Mouse (Mus musculus) forebrain, embryonic 15.5 days (tissue): ENCODE results near the gene Pdzd2. TPM values are rescaled to one million over a fixed set of nuclear protein-coding genes. Genes with fewer than 3 reads are reported as not detected.

ENCODE experiments used
- ATAC-seq: fragments of 200-750 bp; cut with Nextera tagmentation; replicated peaks from 2 replicates; pipeline ENCODE4 v1.8.0; 2017; ENCODE audit warnings: mild to moderate bottlenecking, moderate TSS enrichment, moderate library complexity
- H3K27ac ChIP-seq: fragments of 300-500 bp; sonication (generic); replicated peaks from 2 replicates; pipeline ENCODE4 v1.5.1; 2015; ENCODE audit warnings: mild to moderate bottlenecking, inconsistent platforms
- H3K27me3 ChIP-seq: fragments of 300-500 bp; sonication (generic); 2 replicates; pipeline ENCODE4 v1.6.1; 2015; ENCODE audit warnings: inconsistent platforms
- H3K36me3 ChIP-seq: fragments of 300-500 bp; sonication (generic); 2 replicates; pipeline ENCODE4 v1.6.1; 2015; ENCODE audit warnings: mild to moderate bottlenecking, inconsistent platforms
- H3K4me1 ChIP-seq: fragments of 300-500 bp; sonication (generic); 2 replicates; pipeline ENCODE4 v1.6.1; 2015; ENCODE audit warnings: inconsistent platforms
- H3K4me2 ChIP-seq: fragments of 300-500 bp; sonication (generic); replicated peaks from 2 replicates; pipeline ENCODE4 v1.6.1; 2015; ENCODE audit warnings: mild to moderate bottlenecking, inconsistent platforms
- H3K4me3 ChIP-seq: fragments of 300-500 bp; sonication (generic); 2 replicates; pipeline ENCODE4 v1.5.1; 2015; ENCODE audit warnings: mild to moderate bottlenecking, inconsistent platforms
- H3K9ac ChIP-seq: fragments of 300-500 bp; sonication (generic); replicated peaks from 2 replicates; pipeline ENCODE4 v1.6.1; 2015; ENCODE audit warnings: mild to moderate bottlenecking, inconsistent platforms
- H3K9me3 ChIP-seq: fragments of 300-500 bp; sonication (generic); 2 replicates; pipeline ENCODE4 v1.6.1; 2016; ENCODE audit warnings: inconsistent platforms
- WGBS: fragments of 180-500 bp; shearing (Covaris S2); methylation state at CpG from one replicate; pipeline ENCODE4 v1.1.7; 2015; ENCODE audit warnings: mixed read lengths; 5-methylcytosine and 5-hydroxymethylcytosine counted together
- polyA plus RNA-seq: library from polyadenylated mRNA; unstranded; fragments of >200 nt; fragmentation: Nextera tagmentation; extraction: Ambion mirVana; gene quantifications from 2 replicates; pipeline ENCODE4 v1.2.1, GENCODE M21; 2015

Gene Pdzd2
- polyA plus RNA-seq, 1 experiment from 2014 or later = 10.3 TPM

DNA sequence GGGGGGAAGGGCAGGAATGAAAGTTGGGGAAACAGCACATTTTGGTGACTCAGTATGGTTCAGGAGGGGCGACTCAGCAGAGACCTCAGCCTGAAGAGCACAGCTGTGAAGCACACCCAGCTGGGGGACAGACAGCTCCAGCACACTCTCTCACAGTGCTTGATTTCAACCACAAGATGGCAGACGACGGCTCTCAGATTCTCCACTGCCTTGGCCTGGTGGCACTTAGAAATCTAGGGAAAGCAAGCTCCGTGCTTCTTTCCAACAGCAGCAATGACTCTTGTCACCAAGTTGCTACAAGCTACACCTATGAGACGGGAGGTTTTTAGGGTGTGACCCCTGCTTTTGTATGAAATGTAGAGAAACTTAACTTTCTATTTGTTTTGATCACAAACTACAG, 153.6 kb downstream of the Pdzd2 start:
- H3K4me1 ChIP-seq = no peaks in the 10 kb centered on the region
- peak; percentile 94 for ATAC-seq
- H3K9me3 ChIP-seq = no peaks in the 10 kb centered on the region
- no peak overlapping the region for H3K4me3 ChIP-seq
- H3K27me3 ChIP-seq = no peaks in the 10 kb centered on the region
- 11% methylated on average over 5 of the region's 5 CpGs for WGBS
- H3K4me2 ChIP-seq = no peak overlapping the region
- H3K9ac ChIP-seq = no peak overlapping the region
- no peaks in the 10 kb centered on the region for H3K36me3 ChIP-seq
- H3K27ac ChIP-seq = no peak overlapping the region

GRCm38 (mm10) chr15:12583051-12583450, 156.7 kb downstream of the Pdzd2 start:
- no peak for ATAC-seq
- 68% methylated on average over 3 of the region's 3 CpGs for WGBS
- Histone ChIP-seq H3K36me3 (no peaks in the 10 kb centered on the region), H3K27me3 (no peaks in the 10 kb centered on the region), H3K9ac (no peak overlapping the region), H3K9me3 (no peaks in the 10 kb centered on the region), H3K4me3 (no peak overlapping the region), H3K4me2 (no peak overlapping the region), H3K4me1 (peaks cover under 1% of the 10 kb centered on the region; the same call in 1 of the 2 replicates), H3K27ac (no peak overlapping the region)

DNA sequence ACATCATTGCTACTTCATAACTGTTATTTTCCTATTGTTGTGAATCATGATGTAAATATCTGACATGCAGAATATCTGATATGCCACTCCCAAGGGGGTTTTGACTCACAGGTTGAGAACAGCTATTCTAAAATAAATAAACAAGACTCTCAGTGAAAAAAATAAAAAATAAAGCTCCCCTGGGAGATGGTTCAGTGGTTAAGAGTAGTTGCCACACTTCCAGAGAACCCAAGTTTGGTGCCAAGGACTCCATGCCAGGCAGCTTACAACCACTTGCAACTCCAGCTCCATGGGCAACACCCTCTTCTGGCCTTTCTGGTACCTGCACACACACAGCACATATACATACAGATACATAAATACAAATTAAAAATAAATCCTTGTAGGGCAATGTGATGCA, 157.3 kb downstream of the Pdzd2 start:
- H3K4me1 ChIP-seq = peaks cover 6% of the 10 kb centered on the region
- H3K27ac ChIP-seq = no peak overlapping the region
- no peak overlapping the region for H3K4me3 ChIP-seq
- ATAC-seq = no peak
- H3K36me3 ChIP-seq = no peaks in the 10 kb centered on the region
- no peak overlapping the region for H3K9ac ChIP-seq
- H3K4me2 ChIP-seq = no peak overlapping the region
- H3K27me3 ChIP-seq = no peaks in the 10 kb centered on the region
- H3K9me3 ChIP-seq = no peaks in the 10 kb centered on the region

DNA sequence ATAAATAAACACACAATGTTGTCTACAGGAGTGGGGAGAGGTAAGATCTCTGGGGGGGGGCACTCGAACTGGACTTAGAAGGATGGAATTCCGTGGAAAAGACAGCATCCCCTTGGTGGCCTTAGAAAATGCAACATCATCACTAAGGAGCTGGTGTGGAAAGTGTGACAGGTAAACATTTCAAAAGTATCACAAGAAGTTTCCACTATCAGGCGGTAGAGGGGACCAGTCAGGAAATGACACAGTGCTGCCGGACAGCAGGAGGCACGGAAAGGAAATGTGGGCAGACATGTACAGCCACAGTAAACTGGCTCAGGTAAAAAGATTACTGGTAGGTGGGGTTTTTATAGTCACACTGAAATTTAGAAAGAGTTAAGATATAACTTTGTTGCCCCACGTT, 160.5 kb downstream of the Pdzd2 start:
- WGBS = 87% methylated on average over 6 of the region's 6 CpGs
- no peaks in the 10 kb centered on the region for H3K36me3 ChIP-seq
- ATAC-seq = no peak
- no peak overlapping the region for H3K9ac ChIP-seq
- no peak overlapping the region for H3K4me2 ChIP-seq
- no peak overlapping the region for H3K27ac ChIP-seq
- H3K27me3 ChIP-seq = no peaks in the 10 kb centered on the region
- no peak overlapping the region for H3K4me3 ChIP-seq
- H3K9me3 ChIP-seq = no peaks in the 10 kb centered on the region
- peaks cover 14% of the 10 kb centered on the region for H3K4me1 ChIP-seq

- ATAC-seq = peak; percentile 53
- Histone ChIP-seq H3K36me3 (no peaks in the 10 kb centered on the region), H3K4me2 (no peak overlapping the region), H3K4me3 (no peak overlapping the region), H3K27ac (no peak overlapping the region), H3K27me3 (no peaks in the 10 kb centered on the region), H3K4me1 (peaks cover 14% of the 10 kb centered on the region), H3K9ac (no peak overlapping the region), H3K9me3 (no peaks in the 10 kb centered on the region)
- WGBS = 47% methylated on average over 5 of the region's 5 CpGs
Measured at GRCm38 (mm10) chr15:12578276-12578675, 161.4 kb downstream of the Pdzd2 start.

GRCm38 (mm10) chr15:12577715-12578114, 162.0 kb downstream of the Pdzd2 start:
- Histone ChIP-seq H3K27me3 (no peaks in the 10 kb centered on the region), H3K4me3 (no peak overlapping the region), H3K4me2 (0 out of 2 replicates have a peak overlapping the region, but pooled peaks have one; percentile 21), H3K9me3 (no peaks in the 10 kb centered on the region), H3K36me3 (no peaks in the 10 kb centered on the region), H3K4me1 (peaks cover 14% of the 10 kb centered on the region), H3K27ac (no peak overlapping the region), H3K9ac (no peak overlapping the region)
- ATAC-seq = peak; percentile 38
- WGBS = 62% methylated on average over 6 of the region's 6 CpGs

- peaks cover 14% of the 10 kb centered on the region for H3K4me1 ChIP-seq
- H3K4me2 ChIP-seq = peak overlapping the region; percentile 21
- no peak overlapping the region for H3K4me3 ChIP-seq
- peak; percentile 68 for ATAC-seq
- WGBS = 12% methylated on average over 11 of the region's 11 CpGs
- H3K9me3 ChIP-seq = no peaks in the 10 kb centered on the region
- H3K36me3 ChIP-seq = no peaks in the 10 kb centered on the region
- no peak overlapping the region for H3K9ac ChIP-seq
- H3K27ac ChIP-seq = no peak overlapping the region
- H3K27me3 ChIP-seq = no peaks in the 10 kb centered on the region
Measured at GRCm38 (mm10) chr15:12577054-12577696, 162.5 kb downstream of the Pdzd2 start.

GRCm38 (mm10) chr15:12573621-12574020, 166.1 kb downstream of the Pdzd2 start:
- H3K36me3 ChIP-seq = no peaks in the 10 kb centered on the region
- H3K9me3 ChIP-seq = no peaks in the 10 kb centered on the region
- H3K27me3 ChIP-seq = no peaks in the 10 kb centered on the region
- peaks cover 14% of the 10 kb centered on the region for H3K4me1 ChIP-seq
- no peak overlapping the region for H3K9ac ChIP-seq
- H3K27ac ChIP-seq = no peak overlapping the region
- WGBS = 95% methylated on average over 3 of the region's 3 CpGs
- H3K4me3 ChIP-seq = no peak overlapping the region
- no peak overlapping the region for H3K4me2 ChIP-seq
- no peak for ATAC-seq

DNA sequence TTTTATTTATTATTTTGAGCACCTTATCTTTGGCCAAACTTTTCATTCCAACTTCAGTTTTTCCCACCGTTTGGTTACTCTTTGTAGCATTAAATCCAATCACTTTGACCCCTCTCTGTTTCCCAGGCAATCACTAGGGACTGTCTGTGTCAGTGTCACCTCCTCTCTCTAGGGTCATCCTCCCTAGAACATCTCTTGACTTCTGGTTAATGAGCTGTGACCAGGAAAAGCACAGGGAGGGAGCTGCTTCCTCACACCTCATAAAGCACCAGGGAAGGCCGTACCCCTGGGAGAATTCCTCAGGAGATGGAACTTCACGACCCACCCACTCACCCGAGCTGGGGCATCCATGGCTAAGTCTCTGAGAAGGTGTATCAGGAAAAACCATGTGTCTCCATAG, 168.6 kb downstream of the Pdzd2 start:
- no peak overlapping the region for H3K27ac ChIP-seq
- H3K27me3 ChIP-seq = no peaks in the 10 kb centered on the region
- 79% methylated on average over 4 of the region's 4 CpGs for WGBS
- no peak for ATAC-seq
- H3K4me2 ChIP-seq = no peak overlapping the region
- no peak overlapping the region for H3K4me3 ChIP-seq
- no peaks in the 10 kb centered on the region for H3K36me3 ChIP-seq
- no peak overlapping the region for H3K9ac ChIP-seq
- no peaks in the 10 kb centered on the region for H3K4me1 ChIP-seq
- H3K9me3 ChIP-seq = no peaks in the 10 kb centered on the region

GRCm38 (mm10) chr15:12566637-12567440, 172.9 kb downstream of the Pdzd2 start:
- no peaks in the 10 kb centered on the region for H3K4me1 ChIP-seq
- no peaks in the 10 kb centered on the region for H3K9me3 ChIP-seq
- no peak overlapping the region for H3K4me2 ChIP-seq
- no peak overlapping the region for H3K9ac ChIP-seq
- H3K27me3 ChIP-seq = no peaks in the 10 kb centered on the region
- no peaks in the 10 kb centered on the region for H3K36me3 ChIP-seq
- no peak for ATAC-seq
- WGBS = 88% methylated on average over 11 of the region's 11 CpGs
- no peak overlapping the region for H3K4me3 ChIP-seq
- H3K27ac ChIP-seq = no peak overlapping the region

GRCm38 (mm10) chr15:12565281-12565680, 174.4 kb downstream of the Pdzd2 start:
- Histone ChIP-seq H3K9ac (no peak overlapping the region), H3K36me3 (no peaks in the 10 kb centered on the region), H3K27me3 (no peaks in the 10 kb centered on the region), H3K4me1 (no peaks in the 10 kb centered on the region), H3K4me2 (no peak overlapping the region), H3K4me3 (no peak overlapping the region), H3K9me3 (no peaks in the 10 kb centered on the region), H3K27ac (no peak overlapping the region)
- ATAC-seq = no peak
- WGBS = 93% methylated on average over 8 of the region's 8 CpGs

- no peaks in the 10 kb centered on the region for H3K27me3 ChIP-seq
- 63% methylated on average over 8 of the region's 8 CpGs for whole genome bisulfite sequencing
- no peaks in the 10 kb centered on the region for H3K9me3 ChIP-seq
- no peak overlapping the region for H3K4me2 ChIP-seq
- no peak overlapping the region for H3K4me3 ChIP-seq
- H3K9ac ChIP-seq = no peak overlapping the region
- no peaks in the 10 kb centered on the region for H3K4me1 ChIP-seq
- ATAC-seq = no peak
- no peaks in the 10 kb centered on the region for H3K36me3 ChIP-seq
- no peak overlapping the region for H3K27ac ChIP-seq
Measured at GRCm38 (mm10) chr15:12560505-12560904, 179.2 kb downstream of the Pdzd2 start.
